Mouse (Mus musculus): ENCODE data around the gene Spryd4.

DNA sequence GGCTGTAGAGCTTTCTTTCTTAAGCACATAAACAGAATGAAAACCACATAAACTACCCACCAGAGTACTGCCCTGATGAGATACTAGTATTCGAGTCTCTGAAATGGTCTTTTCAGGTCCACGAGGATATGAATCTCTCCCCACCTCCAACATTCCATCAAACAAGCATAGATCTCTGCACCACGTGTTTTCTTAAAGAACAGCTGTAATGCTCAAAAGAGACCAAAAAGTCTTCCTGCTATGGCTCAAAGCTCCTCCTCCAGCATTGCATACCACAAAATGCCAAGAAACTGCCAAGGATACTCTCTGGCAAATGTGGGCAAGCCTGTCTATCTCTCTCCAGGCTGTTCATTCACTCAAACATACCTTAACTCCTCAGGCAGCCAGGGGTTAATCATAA is 36.3 kb downstream of the Spryd4 start:
- TF ChIP-seq CTCF (conservative IDR thresholded peaks at IDR 0.05; ENCODE audit: low read length) = no peak
- no peak for TF ChIP-seq NANOG (IDR thresholded peaks at IDR 0.05; ENCODE audit: borderline replicate concordance, low read length)
